Mouse (Mus musculus) myocyte (in vitro differentiated cells): ENCODE results near the gene Gabrb1.

Experiments used
- CEBPB ChIP-seq: IDR thresholded peaks from 2 replicates; pipeline ENCODE4 v1.6.1; 2011; ENCODE audit warnings: mild to moderate bottlenecking, moderate library complexity; ENCODE audit not compliant: poor library complexity, insufficient read depth, severe bottlenecking
- E2F4 ChIP-seq: IDR thresholded peaks from one replicate; pipeline ENCODE4 v1.6.1; 2011; ENCODE audit warnings: mild to moderate bottlenecking, control low read depth, moderate library complexity; ENCODE audit not compliant: insufficient read depth
- MYOD1 ChIP-seq, 3 experiments: IDR thresholded peaks; one replicate each; pipeline ENCODE4 v1.6.1; 2011; ENCODE audit warnings: control low read depth in 2 of 3, low read depth in 2 of 3, mild to moderate bottlenecking in 2 of 3, moderate library complexity in 1 of 3; ENCODE audit not compliant: insufficient read length in 2 of 3, control insufficient read depth in 1 of 3
- MYOG ChIP-seq, 3 experiments: IDR thresholded peaks; one replicate each; pipeline ENCODE4 v1.6.1; 2011; ENCODE audit warnings: control low read depth in 2 of 3, low read depth in 2 of 3, mild to moderate bottlenecking in 2 of 3; ENCODE audit not compliant: insufficient read length in 2 of 3, control insufficient read depth in 1 of 3, insufficient read depth in 1 of 3
- POLR2A ChIP-seq: IDR thresholded peaks from one replicate; pipeline ENCODE4 v1.6.1; 2011; ENCODE audit warnings: low read depth, mild to moderate bottlenecking, control low read depth, moderate library complexity; ENCODE audit not compliant: insufficient read length
- POLR2AphosphoS2 ChIP-seq: IDR thresholded peaks from one replicate; pipeline ENCODE4 v1.6.1; 2011; ENCODE audit warnings: low read depth, control low read depth; ENCODE audit not compliant: insufficient read length
- REST ChIP-seq: IDR thresholded peaks from one replicate; pipeline ENCODE4 v1.6.1; 2011; ENCODE audit warnings: mild to moderate bottlenecking, control low read depth, moderate library complexity; ENCODE audit not compliant: insufficient read depth, insufficient read length
- SRF ChIP-seq: IDR thresholded peaks from one replicate; pipeline ENCODE4 v1.6.1; 2011; ENCODE audit warnings: low read depth; ENCODE audit not compliant: control insufficient read depth, insufficient read length
- TCF12 ChIP-seq: IDR thresholded peaks from one replicate; pipeline ENCODE4 v1.6.1; 2011; ENCODE audit warnings: mild to moderate bottlenecking, control low read depth; ENCODE audit not compliant: poor library complexity, insufficient read depth, severe bottlenecking
- USF1 ChIP-seq: IDR thresholded peaks from one replicate; pipeline ENCODE4 v1.6.1; 2011; ENCODE audit warnings: low read depth, mild to moderate bottlenecking, control low read depth, moderate library complexity

DNA sequence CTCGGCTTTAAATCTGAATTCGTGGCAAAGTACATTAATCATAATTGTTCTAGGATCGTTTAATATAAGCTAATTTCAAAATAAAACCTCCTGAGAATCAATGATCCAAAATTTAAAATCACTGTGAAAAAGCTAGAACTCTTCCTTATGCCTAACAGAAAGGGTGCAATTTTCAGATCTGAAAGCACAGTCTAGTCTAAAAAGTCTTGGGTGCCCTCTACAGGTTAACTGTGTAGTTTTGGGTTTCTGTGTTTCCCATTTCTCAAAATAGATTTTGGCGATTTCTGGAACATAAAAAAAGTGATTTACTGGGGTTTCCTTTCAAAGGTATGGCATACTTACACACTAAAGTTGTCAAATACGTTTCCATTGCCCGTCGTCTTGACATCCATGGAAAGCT, 436.7 kb downstream of the Gabrb1 start:
- TF ChIP-seq POLR2A, result no peak
- no peak for TF ChIP-seq USF1
- no peak for TF ChIP-seq CEBPB
- no peak for TF ChIP-seq REST
- TF ChIP-seq MYOG (IDR thresholded peaks at IDR 0.05; ENCODE audit: control insufficient read depth in 1 of 3, insufficient read depth in 1 of 3, insufficient read length in 2 of 3, low read depth in 2 of 3), result no peak
- no peak for TF ChIP-seq TCF12
- TF ChIP-seq POLR2AphosphoS2, result no peak
- no peak for TF ChIP-seq MYOD1 (IDR thresholded peaks at IDR 0.05; ENCODE audit: control insufficient read depth in 1 of 3, insufficient read length in 2 of 3, low read depth in 2 of 3)
- TF ChIP-seq E2F4, result no peak
- no peak for TF ChIP-seq SRF
